In genomic region chr12:113011702-113012360, GRCm38 (mm10) we compare ENCODE assay signal across 8 mouse cellular contexts. TPM values are rescaled to one million over a fixed set of nuclear protein-coding genes. Genes with fewer than 3 reads are reported as not detected.
A peak's percentile ranks its signal among the peaks of the same experiment; 100 is the strongest.
DNase-seq lines count a peak whose midpoint lies in the region.

No protein-coding gene starts in this region.

- peak; percentile 56 for DNase-seq in cerebellum, adult 9-10 months
- DNase-seq in cerebellum, adult 11 months = no peak
- DNase-seq in left cerebral cortex, postnatal 4 days = peak; percentile 76
- no peak for DNase-seq in left cerebral cortex, postnatal 36 days (ENCODE audit: low spot score in 2 of 2)
- DNase-seq in heart, postnatal 14 days = peak; percentile 29 to 60
- DNase-seq in lung, postnatal 36 days = peak; percentile 51
- no peak for DNase-seq in embryo, embryonic 10.5 days (ENCODE audit: low spot score)
- DNase-seq in layer of hippocampus, adult 9-10 months (ENCODE audit: low spot score) = no peak

- intact Hi-C loops in left cerebral cortex, postnatal 4 days (cut with DNase I) = no loop called here
- intact Hi-C loops in left cerebral cortex, postnatal 36 days (cut with DNase I) = no loop called here
- intact Hi-C loops in heart, postnatal 14 days (cut with DNase I) = no loop called here

RNA-seq across cellular contexts. Expression of gene Pacs2, which starts 2.5 kb away (rescaled TPM):
- total RNA-seq in left cerebral cortex, postnatal 4 days (2021) = 100 to 1,000 TPM; 184 to 189 TPM
- 10 to 100 TPM; 70.4 to 74.2 TPM for total RNA-seq in left cerebral cortex, postnatal 36 days (2021)
- 10 to 100 TPM; 29.0 to 32.1 TPM for total RNA-seq in heart, postnatal 14 days (2021)

RNA-seq across cellular contexts. Expression of gene Brf1, which starts 11.3 kb away (rescaled TPM):
- total RNA-seq in left cerebral cortex, postnatal 4 days (2021) = 10 to 100 TPM; 64.5 to 67.2 TPM
- total RNA-seq in left cerebral cortex, postnatal 36 days (2021) = 10 to 100 TPM; 41.4 to 55.5 TPM
- total RNA-seq in heart, postnatal 14 days (2021) = 10 to 100 TPM; 28.3 to 28.8 TPM

RNA-seq across cellular contexts. Expression of gene Btbd6, which starts 35.5 kb away (rescaled TPM):
- total RNA-seq in left cerebral cortex, postnatal 4 days (2021) = 10 to 100 TPM; 53.6 to 59.2 TPM
- 10 to 100 TPM; 59.3 to 74.3 TPM for total RNA-seq in left cerebral cortex, postnatal 36 days (2021)
- 10 to 100 TPM; 16.8 TPM for total RNA-seq in heart, postnatal 14 days (2021)

Comparison
In these comparisons a context has a peak if more than half of its experiments do, and no peak if none do; other contexts are left out.
1. DNase-seq: peak in cerebellum, adult 9-10 months (single experiment), left cerebral cortex, postnatal 4 days (single experiment), heart, postnatal 14 days (2 of 2) and lung, postnatal 36 days (single experiment); none in cerebellum, adult 11 months (single experiment), left cerebral cortex, postnatal 36 days (0 of 2), embryo, embryonic 10.5 days (single experiment) and layer of hippocampus, adult 9-10 months (single experiment).